Mouse (Mus musculus): ENCODE data around the gene Mpp2. TPM values are rescaled to one million over a fixed set of nuclear protein-coding genes. Genes with fewer than 3 reads are reported as not detected.

Mpp2 gene
- total RNA-seq, 2 experiments from 2014 or later = 1.5 to 3.1 TPM

DNA sequence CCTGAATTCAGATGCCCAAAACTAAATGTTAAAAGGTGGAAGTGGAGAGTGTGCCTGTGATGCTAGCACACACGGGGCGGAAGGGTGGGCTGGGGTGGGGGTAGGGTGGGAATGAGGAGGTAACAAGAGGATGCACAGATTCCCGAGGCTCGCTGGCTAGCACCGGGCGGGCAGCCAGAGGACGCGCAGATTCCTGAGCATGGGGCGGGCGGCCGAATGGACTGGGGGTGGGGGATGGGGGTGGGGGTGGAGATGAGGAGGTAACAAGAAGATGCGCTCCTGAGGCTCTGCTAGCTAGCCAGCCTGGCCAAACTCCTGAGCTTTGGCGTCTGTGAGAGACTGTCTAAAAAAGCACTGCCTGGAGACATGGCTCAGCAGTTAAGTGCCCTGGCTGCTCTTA is 17.9 kb downstream of the Mpp2 start:
- DNase-seq = no peak

GRCm38 (mm10) chr11:102069633-102070032 is 18.7 kb downstream of the Mpp2 start:
- no peak for DNase-seq

- DNase-seq = no peak
Measured at GRCm38 (mm10) chr11:102068969-102069368, 19.3 kb downstream of the Mpp2 start.

GRCm38 (mm10) chr11:102063076-102063475 is 25.2 kb downstream of the Mpp2 start:
- DNase-seq = no peak

DNA sequence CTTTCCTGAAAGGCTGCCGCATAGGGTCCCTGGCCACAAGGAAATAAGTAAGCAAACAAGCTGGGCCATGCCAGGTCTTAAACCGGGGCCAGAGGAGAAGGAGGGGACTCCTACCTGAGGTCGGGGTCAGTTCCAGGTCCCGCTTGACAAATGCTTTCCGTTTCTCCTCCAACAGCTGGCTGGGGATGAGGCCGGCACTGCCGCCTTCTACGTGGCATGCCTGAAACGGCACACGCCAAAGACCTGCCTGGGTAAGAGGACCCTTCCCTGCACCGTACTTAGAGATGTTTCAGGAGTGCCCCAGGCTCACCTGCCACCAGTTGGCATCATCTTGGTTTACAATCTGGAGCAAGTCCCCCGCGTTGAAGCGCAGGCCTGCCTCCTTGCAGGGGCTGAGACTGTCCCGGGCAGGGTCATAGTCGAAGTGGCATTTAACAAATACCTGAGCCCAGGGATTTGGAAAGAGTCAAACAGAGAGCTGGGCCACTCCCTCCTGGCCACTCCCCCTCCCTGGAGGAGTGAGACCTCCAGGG is 26.3 kb downstream of the Mpp2 start:
- no peak for DNase-seq

GRCm38 (mm10) chr11:102061236-102061940 is 26.9 kb downstream of the Mpp2 start:
- peak; percentile 78 to 90 for DNase-seq

DNA sequence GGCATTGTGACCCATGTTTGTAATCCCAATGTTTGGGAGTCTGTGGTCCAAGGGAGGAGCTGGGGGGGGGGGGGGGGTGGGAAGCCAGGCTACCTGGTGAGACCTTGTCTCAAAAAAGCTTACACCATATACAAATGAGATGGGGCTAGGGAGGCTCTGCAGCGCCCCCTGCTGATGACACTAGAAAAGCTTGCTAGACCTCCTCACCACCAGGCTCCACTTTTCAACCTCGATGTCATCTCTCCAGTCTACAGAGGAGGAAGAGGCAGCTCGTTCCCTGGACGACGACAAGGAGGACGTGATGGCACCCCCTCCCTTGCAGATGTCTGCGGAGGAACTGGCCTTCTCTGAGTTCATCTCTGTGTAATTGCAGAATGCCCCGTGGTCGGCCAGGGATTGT is 34.5 kb downstream of the Mpp2 start:
- DNase-seq = peak; percentile 52 to 72

DNA sequence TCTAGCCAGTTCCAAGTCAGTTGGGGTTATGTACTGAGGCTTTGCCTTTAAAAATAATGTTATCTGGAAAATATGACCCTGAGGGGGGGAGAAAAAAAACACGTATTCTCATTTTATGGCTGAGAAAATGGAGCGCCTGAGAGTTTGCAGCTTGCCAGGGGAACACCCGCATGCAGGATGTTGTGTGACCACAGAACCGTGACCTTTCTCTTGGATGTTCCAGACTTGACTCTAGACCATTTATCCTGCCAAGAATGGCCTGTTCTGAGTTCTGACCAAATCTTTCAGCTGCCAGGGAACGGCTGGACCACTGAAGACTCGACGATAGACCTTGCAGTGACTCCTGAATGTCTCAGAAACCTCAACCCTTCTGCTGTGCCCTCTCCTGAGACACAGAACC is 35.1 kb downstream of the Mpp2 start:
- peak; percentile 77 to 86 for DNase-seq

- peak in 1 of 2 experiments; percentile 39 for DNase-seq
Measured at GRCm38 (mm10) chr11:102052697-102053096, 35.6 kb downstream of the Mpp2 start.

DNA sequence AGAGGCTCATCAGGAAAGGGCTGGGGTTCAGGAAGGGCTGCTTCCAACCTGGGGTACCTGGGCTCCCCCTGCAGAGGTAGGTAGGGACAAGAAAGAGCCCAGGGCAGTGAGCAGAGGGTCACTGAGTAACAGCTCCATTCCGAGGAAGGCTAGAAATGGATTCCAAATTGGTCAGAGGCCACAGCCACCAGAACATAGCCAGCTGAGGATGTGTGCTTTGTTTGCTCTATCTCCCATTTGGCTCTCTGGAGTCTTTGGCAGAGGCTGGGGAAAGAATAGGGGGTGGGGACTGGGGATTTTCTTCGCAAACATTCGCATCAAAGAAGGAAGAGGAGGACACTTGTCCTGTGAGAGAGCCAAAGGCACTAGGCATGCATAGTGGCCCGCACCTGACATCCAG is 36.4 kb downstream of the Mpp2 start:
- DNase-seq = peak; percentile 75 to 87

DNA sequence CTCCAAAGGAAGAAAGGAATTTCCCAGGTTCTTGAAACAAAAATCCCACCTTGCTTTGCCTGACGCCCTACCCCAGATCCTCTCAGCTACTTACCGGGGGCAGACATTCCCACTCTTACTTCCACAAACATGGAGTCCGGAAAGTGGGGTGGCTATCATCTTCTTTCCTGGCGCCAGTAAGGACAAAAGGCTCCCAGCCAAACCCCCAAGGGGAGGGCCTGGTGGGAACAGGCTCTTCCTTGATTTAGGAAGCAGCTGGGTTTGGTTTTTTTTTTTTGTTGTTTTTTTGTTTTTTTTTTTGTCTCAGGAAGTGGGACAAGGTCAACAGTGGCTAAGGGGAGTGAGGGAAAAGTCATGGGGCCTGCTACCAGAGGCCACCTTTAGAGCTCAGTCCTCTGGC is 36.8 kb downstream of the Mpp2 start:
- peak; percentile 83 to 92 for DNase-seq

- DNase-seq = peak; percentile 50 to 81
Measured at GRCm38 (mm10) chr11:102049875-102050482, 38.3 kb downstream of the Mpp2 start.

- no peak for DNase-seq
Measured at GRCm38 (mm10) chr11:102046607-102047006, 41.7 kb downstream of the Mpp2 start.

- DNase-seq = peak in 1 of 2 experiments; percentile 47
Measured at GRCm38 (mm10) chr11:102044691-102045212, 43.6 kb downstream of the Mpp2 start.

DNA sequence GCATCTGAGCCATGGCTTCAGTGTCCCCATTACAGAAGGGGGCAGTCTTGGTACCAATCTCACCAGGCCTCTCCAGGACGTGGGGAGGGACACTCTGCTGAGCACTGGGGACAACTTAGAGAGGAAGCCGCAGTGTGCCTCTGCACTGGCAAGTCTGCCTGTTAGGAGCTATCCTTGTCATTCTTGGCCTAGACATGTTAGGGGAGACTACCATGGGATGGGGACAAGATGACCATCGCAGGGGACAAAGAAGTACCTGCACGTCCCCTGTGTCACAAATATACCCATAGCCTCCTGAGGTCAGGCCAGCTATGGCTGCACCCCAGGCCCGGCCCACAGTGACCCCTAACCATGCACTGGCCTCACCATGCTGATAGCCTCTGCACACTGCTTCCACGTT is 44.9 kb downstream of the Mpp2 start:
- DNase-seq = no peak

GRCm38 (mm10) chr11:102042971-102043370 is 45.3 kb downstream of the Mpp2 start:
- DNase-seq = no peak

DNA sequence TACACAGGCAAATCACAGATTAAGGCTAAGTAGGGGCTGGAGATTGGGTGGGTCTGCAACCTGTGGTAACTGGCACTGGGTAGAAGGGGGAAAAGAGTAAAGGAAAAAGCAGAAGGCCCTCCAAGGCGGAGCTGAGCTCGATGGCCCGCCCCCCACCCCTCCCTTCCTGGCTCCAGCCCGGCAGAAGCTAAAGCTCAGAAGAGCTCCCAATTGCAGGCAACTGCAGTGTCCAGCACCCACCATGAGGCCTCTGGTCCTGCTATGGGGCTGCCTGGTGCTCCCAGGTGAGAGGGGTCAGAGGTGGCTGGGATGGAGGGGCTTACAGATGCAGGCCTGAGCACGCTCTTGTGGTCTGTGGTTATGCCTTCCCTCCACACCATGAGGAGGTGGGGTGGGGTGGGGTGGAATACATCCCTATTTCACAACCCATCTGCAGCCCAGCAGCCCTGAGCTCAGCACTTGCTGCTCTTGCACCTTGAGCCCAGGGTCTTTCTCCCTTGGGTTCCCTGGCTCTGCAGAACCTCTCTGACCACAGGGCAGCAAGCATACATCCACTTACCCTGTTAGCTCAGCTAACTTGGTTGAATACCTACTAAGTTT is 46.9 kb downstream of the Mpp2 start, which contains the start of gene Cd300lg:
Gene Cd300lg (plus strand): TSS at position 160 of the 600 bp plus-strand sequence.
- peak; percentile 54 to 56 for DNase-seq

DNA sequence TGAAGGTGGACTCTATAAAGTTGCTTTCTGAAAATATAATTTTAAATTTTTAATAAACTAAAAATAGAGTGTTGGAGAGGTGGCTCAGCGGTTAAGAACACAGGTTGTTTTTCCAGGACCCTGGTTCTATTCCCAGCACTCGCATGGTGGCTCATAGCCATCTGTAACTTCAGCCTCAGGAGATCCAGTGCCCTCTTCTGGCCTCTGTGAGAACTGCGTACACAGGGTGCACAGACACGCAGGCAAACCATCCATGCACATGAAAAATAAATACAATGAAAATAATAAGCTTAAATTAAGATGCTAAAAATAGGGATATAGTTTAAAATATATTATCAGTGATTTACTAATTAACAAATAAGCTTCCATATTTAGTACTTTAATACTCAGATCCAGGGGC is 47.7 kb downstream of the Mpp2 start:
- no peak for DNase-seq

- DNase-seq = peak; percentile 94 to 96
Measured at GRCm38 (mm10) chr11:102040138-102040524, 48.2 kb downstream of the Mpp2 start.

GRCm38 (mm10) chr11:102039487-102040137 is 48.7 kb downstream of the Mpp2 start:
- DNase-seq = peak; percentile 40 to 47

GRCm38 (mm10) chr11:102037789-102038188 is 50.5 kb downstream of the Mpp2 start:
- DNase-seq = no peak

DNA sequence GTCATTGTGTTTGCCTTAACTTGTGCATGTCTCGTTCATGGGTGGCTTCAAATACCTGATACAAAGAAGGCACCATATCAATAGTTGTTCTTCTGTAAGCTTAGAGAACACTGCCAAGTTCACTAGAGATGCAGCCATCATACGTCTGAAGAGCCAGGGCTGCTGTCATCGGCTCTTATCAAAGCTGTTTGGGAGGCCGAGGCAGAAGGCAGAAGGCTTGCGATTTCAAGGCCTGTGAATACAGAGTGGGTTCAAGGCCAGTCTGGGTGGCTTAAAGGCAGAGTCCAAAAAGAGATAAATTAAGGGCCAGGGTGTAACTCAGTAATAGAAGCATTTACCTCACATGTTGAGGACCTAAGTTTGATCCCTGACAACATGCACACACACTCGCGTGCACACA is 52.0 kb downstream of the Mpp2 start:
- DNase-seq = no peak

All from heart, adult 18-20 months (tissue).